Mouse (Mus musculus): ENCODE measurements around the gene Erh.

The Erh gene

GRCm38 (mm10) chr12:80643693-80644505 lies at the start of gene Erh, which contains the start of gene Slc39a9:
TSS of gene Erh (minus strand) at chr12:80644341.
TSS of gene Slc39a9 (plus strand) at chr12:80643883.
- peak; percentile 96 for DNase-seq (ENCODE audit: low spot score)

- DNase-seq (ENCODE audit: low spot score): no peak
These were observed 49.6 kb upstream of the Erh start for GRCm38 (mm10) chr12:80693700-80694099.

DNA sequence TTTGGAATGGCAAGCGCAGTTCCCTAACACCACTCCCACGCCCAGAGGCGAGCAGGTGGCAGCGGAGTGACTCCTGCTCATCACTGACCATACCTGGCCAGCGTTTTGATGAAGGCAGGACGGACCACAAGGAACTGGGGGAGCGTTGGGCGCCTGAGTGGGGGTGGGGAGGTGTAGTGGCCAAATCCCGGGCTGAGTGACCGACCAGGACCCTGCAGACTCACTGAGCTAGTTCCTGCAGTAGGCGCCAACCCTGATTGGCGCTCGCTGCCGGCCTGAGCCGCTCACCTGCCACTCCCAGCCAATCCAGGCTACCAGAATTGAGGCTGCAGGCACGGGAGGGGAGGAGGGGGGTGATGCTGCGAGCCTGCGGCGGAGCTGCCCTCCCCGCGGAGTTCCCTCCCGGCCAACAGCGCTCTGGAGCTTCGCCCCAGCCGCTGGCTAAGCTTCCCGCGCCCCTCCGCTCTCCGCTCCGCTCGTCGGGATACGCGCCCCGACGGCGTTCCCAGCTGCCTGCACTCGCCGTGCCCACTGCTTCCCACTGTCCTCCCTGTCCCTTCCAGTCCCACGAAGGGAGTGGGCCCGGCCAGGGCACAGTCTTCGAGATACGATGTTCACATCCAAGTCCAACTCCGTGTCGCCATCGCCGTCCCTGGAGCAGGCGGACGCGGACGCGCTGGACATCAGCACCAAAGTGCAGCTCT lies 48.3 kb upstream of the Erh start, which contains the start of gene Plekhd1:
TSS of gene Plekhd1 (plus strand) at position 323 of the 704 bp plus-strand sequence.
- peak; percentile 48 for DNase-seq (ENCODE audit: low spot score)

DNA sequence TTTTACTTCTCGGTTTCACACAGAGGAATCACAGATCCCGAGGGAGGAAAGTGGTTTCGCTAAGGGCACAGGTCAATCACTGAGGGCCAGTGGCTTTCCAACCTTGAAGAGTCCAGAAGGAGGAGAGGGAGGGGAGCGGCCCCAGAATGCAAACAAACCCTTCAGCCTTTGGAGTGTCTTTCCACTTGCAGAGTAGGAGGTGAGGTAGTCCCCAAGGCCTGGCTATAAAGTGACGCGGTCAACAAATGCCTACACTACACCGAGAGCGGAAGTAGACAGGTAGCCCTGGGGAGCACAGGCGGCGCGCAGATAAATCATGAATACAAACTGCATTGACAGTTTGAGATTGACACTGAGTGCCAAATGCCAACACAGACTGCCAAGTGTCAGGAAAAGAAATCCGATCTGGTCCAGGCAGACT lies 47.5 kb upstream of the Erh start:
- peak; percentile 34 for DNase-seq (ENCODE audit: low spot score)

GRCm38 (mm10) chr12:80689696-80690095 lies 45.6 kb upstream of the Erh start:
- DNase-seq (ENCODE audit: low spot score): peak; percentile 66

- DNase-seq (ENCODE audit: low spot score): no peak
These were observed 43.7 kb upstream of the Erh start for GRCm38 (mm10) chr12:80687788-80688211.

DNA sequence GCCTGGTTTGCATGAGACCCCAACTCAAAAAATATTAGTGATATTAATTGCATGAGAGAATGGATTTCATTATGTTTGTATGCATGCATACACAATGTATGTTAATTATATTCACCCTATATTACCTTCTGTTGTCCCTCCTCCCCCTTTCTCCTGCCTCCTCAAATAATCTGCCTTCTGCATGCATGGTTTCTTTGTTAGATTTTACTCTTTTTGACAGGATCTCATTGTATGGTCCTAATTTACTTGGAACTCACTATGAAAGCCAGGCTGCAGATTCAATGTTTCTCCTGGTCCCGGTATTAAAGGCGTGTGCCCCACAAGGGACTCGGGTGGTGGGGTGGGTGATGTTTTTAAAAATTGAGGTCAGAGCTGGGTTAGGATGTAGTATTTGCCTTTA lies 40.2 kb upstream of the Erh start:
- no peak for DNase-seq (ENCODE audit: low spot score)

GRCm38 (mm10) chr12:80683554-80683953 lies 39.4 kb upstream of the Erh start:
- DNase-seq (ENCODE audit: low spot score): no peak

DNA sequence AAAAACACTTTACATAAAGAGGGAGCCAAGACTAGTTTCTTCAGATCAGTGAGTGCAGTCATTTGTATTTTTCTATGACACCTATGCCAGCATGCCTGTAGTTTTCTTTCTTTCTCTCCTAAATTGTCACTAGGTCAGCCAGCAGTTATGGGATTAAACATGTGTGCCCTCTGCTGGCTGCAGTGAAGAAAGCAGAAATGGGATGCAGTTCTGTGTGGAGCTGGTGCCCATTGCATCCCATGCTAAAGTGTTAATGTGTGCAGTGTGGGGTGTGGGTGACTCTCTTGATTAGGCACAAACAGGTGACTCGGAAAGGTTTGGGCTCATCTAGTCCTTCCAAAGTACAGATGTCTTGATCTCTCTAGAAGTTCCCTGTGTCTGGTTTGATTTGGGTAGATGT lies 37.2 kb upstream of the Erh start:
- peak; percentile 67 for DNase-seq (ENCODE audit: low spot score)

- DNase-seq (ENCODE audit: low spot score): peak; percentile 77
These were observed 29.0 kb upstream of the Erh start for GRCm38 (mm10) chr12:80673170-80673569.

DNA sequence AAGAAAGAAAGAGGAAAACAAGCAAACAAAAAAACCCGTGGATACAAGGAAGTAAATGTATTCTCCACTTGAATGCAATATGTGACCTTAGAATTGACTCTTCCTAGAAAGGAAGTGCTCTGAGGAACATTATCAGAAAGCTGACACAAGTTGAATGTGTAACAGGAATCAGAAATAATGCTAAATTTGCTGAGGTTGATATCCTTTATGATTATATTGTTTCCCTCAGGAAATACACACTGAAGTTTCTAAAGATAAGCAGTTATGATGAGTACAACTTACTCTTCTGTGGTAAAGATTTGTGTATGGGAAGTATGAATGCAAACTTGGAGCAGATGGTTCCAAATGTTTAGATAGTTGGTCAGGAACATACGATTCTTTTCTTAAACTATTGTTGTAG lies 24.2 kb upstream of the Erh start:
- no peak for DNase-seq (ENCODE audit: low spot score)

GRCm38 (mm10) chr12:80663935-80664334 lies 19.8 kb upstream of the Erh start:
- DNase-seq (ENCODE audit: low spot score): no peak

GRCm38 (mm10) chr12:80662322-80662721 lies 18.2 kb upstream of the Erh start:
- no peak for DNase-seq (ENCODE audit: low spot score)

- DNase-seq (ENCODE audit: low spot score): no peak
These were observed 14.5 kb upstream of the Erh start for GRCm38 (mm10) chr12:80658661-80659060.

DNA sequence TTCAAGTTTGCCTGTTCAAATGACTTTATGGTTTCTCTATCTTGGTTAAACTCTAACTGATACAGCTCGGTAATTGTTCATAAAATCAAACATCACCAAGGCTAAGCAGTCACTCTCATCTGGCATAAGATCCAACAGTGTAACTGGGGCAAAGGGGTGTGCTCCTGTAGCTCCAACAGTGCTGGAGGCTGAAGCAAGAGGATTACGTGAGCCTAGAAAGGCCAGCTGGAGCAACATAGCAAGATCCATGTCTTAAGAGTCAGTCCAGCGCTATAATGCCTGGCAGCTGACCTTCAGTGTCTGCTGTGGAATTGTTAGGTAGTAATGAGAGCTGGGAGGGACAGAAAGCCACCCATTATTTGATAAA lies 10.5 kb upstream of the Erh start:
- no peak for DNase-seq (ENCODE audit: low spot score)

- no peak for DNase-seq (ENCODE audit: low spot score)
These were observed 10.0 kb upstream of the Erh start for GRCm38 (mm10) chr12:80653951-80654658.

DNA sequence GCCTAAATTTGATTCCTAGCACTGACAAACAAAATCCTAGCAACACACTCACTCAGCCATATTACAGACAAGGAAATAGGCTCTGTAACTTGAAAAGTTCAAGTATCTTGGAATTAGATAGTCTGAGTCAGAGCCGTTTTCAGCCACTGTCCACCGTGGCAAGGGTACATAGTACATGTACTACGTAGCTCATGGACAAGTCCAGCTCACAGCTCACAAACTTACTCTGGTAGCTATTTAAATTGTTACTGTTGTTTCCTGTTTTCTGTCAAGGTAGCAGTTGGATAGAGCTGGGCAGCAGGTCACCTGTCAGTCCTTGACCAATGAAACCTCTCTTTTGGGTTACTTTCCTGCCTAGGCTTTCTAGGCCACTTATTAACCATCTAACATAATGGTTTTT lies 2.2 kb upstream of the Erh start:
- DNase-seq (ENCODE audit: low spot score): no peak

- DNase-seq (ENCODE audit: low spot score): peak; percentile 12
These were observed 346 bp upstream of the Erh start for GRCm38 (mm10) chr12:80644506-80644868.

DNA sequence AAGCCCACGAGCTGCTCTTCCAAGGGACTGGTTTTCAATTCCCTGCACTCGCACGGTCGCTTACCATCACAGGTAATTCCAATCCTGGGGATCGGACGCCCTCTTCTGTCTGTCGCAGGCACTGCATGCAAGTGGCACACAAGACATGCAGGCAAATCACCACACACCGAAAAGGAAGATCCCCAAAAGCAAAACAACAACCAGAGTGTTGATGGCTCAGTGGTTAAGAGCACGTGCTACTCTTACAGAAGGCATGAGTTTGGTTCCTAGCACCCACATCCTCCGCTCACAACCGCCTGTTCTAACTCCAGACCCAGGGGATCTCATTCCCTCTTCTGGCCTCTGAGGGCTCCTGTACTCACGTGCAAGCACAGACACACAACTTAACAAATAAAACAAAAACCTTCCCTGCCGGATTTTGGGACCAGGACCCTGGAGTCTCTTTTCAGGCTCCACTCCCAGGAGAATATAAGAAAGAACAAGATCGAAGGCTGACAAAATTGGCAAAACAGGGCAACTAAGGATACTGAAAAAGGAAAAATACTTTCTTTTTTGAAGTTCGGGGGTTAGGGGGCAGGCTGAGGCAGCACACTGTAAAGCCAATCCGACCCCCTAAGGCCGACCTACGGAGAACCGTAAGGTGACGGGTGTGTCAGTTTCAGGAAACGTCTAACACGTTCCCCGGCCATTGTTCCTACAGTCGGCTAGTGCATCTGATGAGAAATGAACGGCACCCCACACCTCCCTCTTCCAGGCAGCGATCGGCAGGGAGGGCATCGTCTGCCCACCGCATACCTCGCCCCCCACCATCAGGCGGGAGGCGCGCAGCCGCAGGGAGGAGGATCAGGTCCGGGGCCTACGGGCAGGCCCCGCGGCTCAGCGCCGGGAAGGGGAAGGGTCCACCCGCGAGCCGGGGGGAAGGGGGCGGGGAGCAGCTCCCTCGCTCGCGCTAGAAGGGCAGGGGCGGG lies 1.1 kb downstream of the Erh start:
- peak; percentile 82 for DNase-seq (ENCODE audit: low spot score)

- no peak for DNase-seq (ENCODE audit: low spot score)
These were observed 12.4 kb downstream of the Erh start for GRCm38 (mm10) chr12:80631790-80632189.

- DNase-seq (ENCODE audit: low spot score): no peak
These were observed 23.6 kb downstream of the Erh start for GRCm38 (mm10) chr12:80620501-80620900.
